Mouse (Mus musculus) neural tube, embryonic 13.5 days (tissue): ENCODE measurements around the gene Adgrg3. TPM values are rescaled to one million over a fixed set of nuclear protein-coding genes. Genes with fewer than 3 reads are reported as not detected.

ENCODE experiments used
- ATAC-seq: fragments of 200-750 bp; cut with Nextera tagmentation; 2 replicates; pipeline ENCODE4 v1.8.0; 2017; ENCODE audit warnings: low read depth, mild to moderate bottlenecking, moderate TSS enrichment, moderate library complexity
- H3K27ac ChIP-seq: fragments of 300-500 bp; sonication (generic); replicated peaks from 2 replicates; pipeline ENCODE4 v1.5.1; 2015; ENCODE audit warnings: moderate library complexity, mild to moderate bottlenecking, inconsistent platforms
- H3K27me3 ChIP-seq: fragments of 300-500 bp; sonication (generic); 2 replicates; pipeline ENCODE4 v1.6.1; 2015; ENCODE audit warnings: mild to moderate bottlenecking, inconsistent platforms
- H3K36me3 ChIP-seq: fragments of 300-500 bp; sonication (generic); 2 replicates; pipeline ENCODE4 v1.6.1; 2015; ENCODE audit warnings: mild to moderate bottlenecking, inconsistent platforms
- H3K4me1 ChIP-seq: fragments of 300-500 bp; sonication (generic); replicated peaks from 2 replicates; pipeline ENCODE4 v1.6.1; 2015; ENCODE audit warnings: inconsistent platforms
- H3K4me2 ChIP-seq: fragments of 300-500 bp; sonication (generic); 2 replicates; pipeline ENCODE4 v1.6.1; 2015; ENCODE audit warnings: inconsistent platforms, mild to moderate bottlenecking, moderate library complexity
- H3K4me3 ChIP-seq: fragments of 300-500 bp; sonication (generic); 2 replicates; pipeline ENCODE4 v1.5.1; 2015; ENCODE audit warnings: mild to moderate bottlenecking, inconsistent platforms
- H3K9ac ChIP-seq: fragments of 300-500 bp; sonication (generic); 2 replicates; pipeline ENCODE4 v1.6.1; 2015; ENCODE audit warnings: moderate library complexity, mild to moderate bottlenecking, inconsistent platforms
- H3K9me3 ChIP-seq: fragments of 300-500 bp; sonication (generic); 2 replicates; pipeline ENCODE4 v1.6.1; 2016; ENCODE audit warnings: inconsistent platforms
- WGBS: fragments of 180-500 bp; shearing (Covaris S2); methylation state at CpG from one replicate; pipeline ENCODE4 v1.1.7; 2015; 5-methylcytosine and 5-hydroxymethylcytosine counted together
- polyA plus RNA-seq: library from polyadenylated mRNA; unstranded; fragments of >200 nt; fragmentation: Nextera tagmentation; extraction: Ambion mirVana; gene quantifications from 2 replicates; pipeline ENCODE4 v1.2.1, GENCODE M21; 2015

Gene Adgrg3
- 1.4 and 1.5 TPM in 2 replicates for polyA plus RNA-seq

DNA sequence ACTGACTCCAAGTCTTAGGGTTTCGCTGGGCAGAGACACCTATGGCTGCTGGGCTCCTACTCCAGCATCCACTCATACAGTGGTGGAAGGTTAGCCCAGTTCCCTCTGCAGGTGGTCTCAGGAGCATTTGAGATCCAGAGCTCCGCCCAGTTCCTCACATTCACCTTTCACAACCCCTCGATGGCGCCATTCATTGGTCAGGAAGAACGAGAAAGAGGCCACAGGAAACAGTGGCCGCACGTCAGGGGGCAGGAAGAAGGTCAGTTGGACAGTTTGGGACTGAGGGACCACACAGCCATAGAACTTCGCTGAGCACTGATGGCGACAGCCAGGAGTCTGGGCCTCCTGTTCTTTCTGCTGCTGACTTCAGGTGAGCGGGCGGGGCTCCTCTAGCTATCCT lies at the start of gene Adgrg3:
TSS of gene Adgrg3 (plus strand) at position 242 of the 400 bp plus-strand sequence.
- ATAC-seq, result 0 out of 2 replicates have a peak, but pooled peaks have one; percentile 16
- peak within 1 kb of the TSS; percentile 57; the same call in 1 of the 2 replicates for H3K27ac ChIP-seq
- peaks cover 37% of the 10 kb centered on the region for H3K36me3 ChIP-seq
- H3K9ac ChIP-seq, result no peak within 1 kb of the TSS; the same call in 1 of the 2 replicates
- H3K4me1 ChIP-seq, result 0 out of 2 replicates have a peak, but pooled peaks cover 4% of the 10 kb centered on the region
- H3K4me2 ChIP-seq, result no peak within 1 kb of the TSS
- H3K9me3 ChIP-seq, result no peaks in the 10 kb centered on the region
- WGBS, result 83% methylated on average over 11 of the region's 11 CpGs
- H3K27me3 ChIP-seq, result no peaks in the 10 kb centered on the region
- H3K4me3 ChIP-seq, result no peak within 1 kb of the TSS

DNA sequence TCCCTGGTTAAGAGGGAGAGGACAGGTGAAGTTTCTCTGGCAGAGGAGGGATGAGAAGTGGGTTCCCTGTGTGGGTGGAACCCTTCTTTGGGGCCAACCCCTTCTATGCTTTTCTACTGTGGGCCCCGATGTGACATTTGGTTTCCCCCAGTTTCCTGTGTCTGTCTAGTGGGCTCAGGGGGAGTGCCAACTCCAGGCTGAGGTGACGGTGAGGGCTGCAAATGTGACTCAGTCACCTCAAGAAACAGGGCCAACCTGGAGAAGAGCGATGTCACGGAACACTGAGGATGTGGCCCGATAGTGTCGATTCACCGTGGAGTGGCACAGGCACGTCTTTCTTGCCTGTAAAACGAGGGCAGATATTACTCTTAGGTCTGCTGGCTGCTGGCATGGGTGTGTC lies 44.2 kb upstream of the Adgrg3 start:
- no peak for ATAC-seq
- peaks cover 18% of the 10 kb centered on the region for H3K4me1 ChIP-seq

DNA sequence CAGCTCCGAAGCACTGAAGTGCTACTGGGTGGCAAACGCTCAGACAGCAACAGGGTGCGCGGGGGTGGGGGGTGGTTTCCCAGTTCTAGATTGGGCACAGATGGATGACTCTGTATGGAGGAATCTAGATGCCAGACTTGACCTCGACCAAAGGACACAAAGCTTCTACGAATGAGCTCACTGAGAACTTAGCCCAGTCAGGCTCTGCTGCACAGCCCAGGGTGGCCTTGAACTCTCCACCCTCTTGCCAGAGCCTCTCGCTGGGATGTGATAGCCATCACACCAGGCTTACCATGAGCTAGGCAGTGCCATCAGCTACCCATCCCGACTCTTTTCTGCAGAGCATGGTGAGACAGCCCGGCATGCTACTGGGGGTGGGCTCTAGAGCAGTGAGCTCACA lies 43.7 kb upstream of the Adgrg3 start:
- ATAC-seq, result no peak
- no peaks in the 10 kb centered on the region for H3K36me3 ChIP-seq
- no peaks in the 10 kb centered on the region for H3K9me3 ChIP-seq
- peaks cover 23% of the 10 kb centered on the region for H3K4me1 ChIP-seq
- H3K27me3 ChIP-seq, result no peaks in the 10 kb centered on the region; the same call in 1 of the 2 replicates
- no peak overlapping the region for H3K27ac ChIP-seq
- H3K9ac ChIP-seq, result no peak overlapping the region
- no peak overlapping the region for H3K4me2 ChIP-seq
- WGBS, result 83% methylated on average over 9 of the region's 9 CpGs
- no peak overlapping the region for H3K4me3 ChIP-seq

More for the DNA sequence above, 44.2 kb upstream of the Adgrg3 start:
- no peaks in the 10 kb centered on the region for H3K9me3 ChIP-seq
- WGBS, result 90% methylated on average over 9 of the region's 9 CpGs
- no peak overlapping the region for H3K4me3 ChIP-seq
- no peaks in the 10 kb centered on the region; the same call in 1 of the 2 replicates for H3K27me3 ChIP-seq
- H3K27ac ChIP-seq, result no peak overlapping the region
- H3K9ac ChIP-seq, result no peak overlapping the region
- no peaks in the 10 kb centered on the region for H3K36me3 ChIP-seq
- H3K4me2 ChIP-seq, result no peak overlapping the region

DNA sequence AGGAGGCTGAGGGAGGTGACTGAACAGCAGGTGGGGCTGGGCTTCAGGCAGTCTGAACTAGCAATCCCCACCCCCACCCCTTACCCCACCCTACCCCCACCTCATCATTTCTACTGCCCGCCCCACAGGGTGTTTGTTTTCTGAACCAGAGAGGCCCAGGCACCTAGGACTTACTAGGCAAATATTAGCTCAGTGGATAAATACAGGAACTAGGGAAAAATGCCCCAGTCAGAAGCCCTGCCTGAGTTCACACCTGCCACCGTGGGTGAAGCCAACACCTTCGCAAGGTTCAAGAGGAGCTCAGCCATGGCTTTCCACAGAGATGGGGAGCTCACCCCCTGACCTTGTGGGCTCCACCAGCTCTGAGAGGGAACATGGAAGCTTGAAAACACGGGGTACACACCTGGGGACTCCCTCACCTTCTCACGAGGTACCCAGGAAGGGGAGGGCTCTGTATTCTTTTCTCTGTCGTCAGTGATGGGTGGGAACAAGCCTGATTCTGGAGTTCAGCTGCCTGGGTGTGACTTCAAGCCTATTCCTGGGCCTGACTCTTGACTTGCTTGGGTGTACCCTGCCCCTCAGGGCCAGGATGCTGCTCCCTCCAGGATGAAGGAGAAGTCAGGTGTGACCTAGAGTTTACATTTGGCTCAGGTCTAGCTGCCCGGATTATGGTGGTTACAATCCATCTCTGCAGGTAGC lies 42.9 kb upstream of the Adgrg3 start, which contains the start of gene Adgrg1:
TSS of gene Adgrg1 (plus strand) at position 285 of the 699 bp plus-strand sequence.
- no peaks in the 10 kb centered on the region for H3K9me3 ChIP-seq
- no peak within 1 kb of the TSS for H3K4me3 ChIP-seq
- no peak for ATAC-seq
- H3K36me3 ChIP-seq, result no peaks in the 10 kb centered on the region
- H3K9ac ChIP-seq, result no peak within 1 kb of the TSS
- H3K4me1 ChIP-seq, result peaks cover 27% of the 10 kb centered on the region
- 56% methylated on average over 7 of the region's 7 CpGs for WGBS
- no peak within 1 kb of the TSS for H3K27ac ChIP-seq
- H3K4me2 ChIP-seq, result no peak within 1 kb of the TSS
- H3K27me3 ChIP-seq, result no peaks in the 10 kb centered on the region; the same call in 1 of the 2 replicates

DNA sequence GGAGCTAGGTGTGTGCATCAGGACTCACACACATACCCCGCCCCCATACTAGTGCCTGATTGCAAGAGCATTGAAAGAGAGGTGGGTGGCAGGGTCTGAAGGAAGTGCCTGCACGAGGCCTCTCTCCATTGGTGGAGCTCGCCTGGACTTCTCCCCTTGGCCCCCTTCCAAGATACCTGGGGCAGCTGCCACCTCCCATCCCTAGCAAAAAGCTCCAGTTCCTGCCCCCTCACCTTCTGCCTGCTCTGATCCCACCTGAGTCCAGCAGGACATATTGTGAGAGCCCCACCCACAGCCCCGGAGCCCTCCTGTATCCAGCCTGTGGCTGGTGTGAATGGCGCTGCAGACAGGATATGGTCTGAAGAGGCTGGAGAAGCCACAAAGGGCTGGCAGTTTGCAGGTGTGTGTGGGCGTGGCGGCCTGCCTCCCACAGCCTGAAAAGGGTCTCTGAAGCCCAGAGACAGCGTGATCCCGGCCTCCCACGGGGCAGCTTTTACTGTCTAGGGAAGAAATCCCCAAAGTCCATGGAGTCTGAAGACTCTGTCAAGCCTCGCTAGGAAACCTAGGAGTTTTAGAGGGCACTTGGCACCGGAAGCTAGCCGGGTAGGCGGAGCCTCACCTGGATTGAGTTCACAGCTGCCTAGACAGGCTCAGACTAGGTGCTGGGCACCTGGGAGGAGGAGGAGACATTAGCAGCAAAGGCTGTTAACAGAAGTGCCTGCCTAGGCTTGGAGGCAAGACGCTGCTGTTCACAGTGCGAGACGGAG lies 40.7 kb upstream of the Adgrg3 start:
- peak overlapping the region; percentile 78 for H3K27ac ChIP-seq

DNA sequence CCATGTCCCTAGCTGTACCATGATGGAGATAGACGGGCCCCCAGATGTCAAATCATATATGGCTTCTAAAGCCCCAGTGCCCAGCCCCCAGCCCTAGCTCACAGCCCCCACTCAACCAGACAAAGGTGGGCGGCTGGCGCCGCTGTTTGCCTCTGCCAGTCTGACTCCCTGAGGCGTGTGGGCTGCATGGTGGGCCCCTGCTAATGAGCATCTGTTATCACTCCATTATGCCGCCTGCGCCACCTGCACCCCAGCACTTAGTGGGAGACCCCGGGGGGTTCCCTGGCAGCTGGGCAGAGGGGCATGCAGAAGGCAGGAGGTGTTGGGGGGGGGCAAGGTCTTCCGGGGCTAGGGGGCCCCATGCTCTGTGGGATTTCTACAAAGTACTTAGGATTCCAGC lies 39.4 kb upstream of the Adgrg3 start:
- Histone ChIP-seq H3K9me3 (no peaks in the 10 kb centered on the region), H3K36me3 (no peaks in the 10 kb centered on the region), H3K27ac (peak overlapping the region; percentile 78), H3K4me1 (peaks cover 58% of the 10 kb centered on the region), H3K27me3 (no peaks in the 10 kb centered on the region; the same call in 1 of the 2 replicates), H3K4me3 (no peak overlapping the region), H3K9ac (no peak overlapping the region), H3K4me2 (peak overlapping the region; percentile 40; the same call in 1 of the 2 replicates)
- ATAC-seq, result peak; percentile 78
- 15% methylated on average over 9 of the region's 9 CpGs for WGBS

More for the DNA sequence above, 40.7 kb upstream of the Adgrg3 start:
- Histone ChIP-seq H3K9ac (peak overlapping the region; percentile 32; the same call in 1 of the 2 replicates), H3K4me3 (peak overlapping the region; percentile 8; the same call in 1 of the 2 replicates), H3K27me3 (no peaks in the 10 kb centered on the region; the same call in 1 of the 2 replicates), H3K4me2 (peak overlapping the region; percentile 40), H3K4me1 (peaks cover 45% of the 10 kb centered on the region), H3K9me3 (no peaks in the 10 kb centered on the region), H3K36me3 (no peaks in the 10 kb centered on the region)
- WGBS, result 19% methylated on average over 17 of the region's 17 CpGs
- no peak for ATAC-seq

DNA sequence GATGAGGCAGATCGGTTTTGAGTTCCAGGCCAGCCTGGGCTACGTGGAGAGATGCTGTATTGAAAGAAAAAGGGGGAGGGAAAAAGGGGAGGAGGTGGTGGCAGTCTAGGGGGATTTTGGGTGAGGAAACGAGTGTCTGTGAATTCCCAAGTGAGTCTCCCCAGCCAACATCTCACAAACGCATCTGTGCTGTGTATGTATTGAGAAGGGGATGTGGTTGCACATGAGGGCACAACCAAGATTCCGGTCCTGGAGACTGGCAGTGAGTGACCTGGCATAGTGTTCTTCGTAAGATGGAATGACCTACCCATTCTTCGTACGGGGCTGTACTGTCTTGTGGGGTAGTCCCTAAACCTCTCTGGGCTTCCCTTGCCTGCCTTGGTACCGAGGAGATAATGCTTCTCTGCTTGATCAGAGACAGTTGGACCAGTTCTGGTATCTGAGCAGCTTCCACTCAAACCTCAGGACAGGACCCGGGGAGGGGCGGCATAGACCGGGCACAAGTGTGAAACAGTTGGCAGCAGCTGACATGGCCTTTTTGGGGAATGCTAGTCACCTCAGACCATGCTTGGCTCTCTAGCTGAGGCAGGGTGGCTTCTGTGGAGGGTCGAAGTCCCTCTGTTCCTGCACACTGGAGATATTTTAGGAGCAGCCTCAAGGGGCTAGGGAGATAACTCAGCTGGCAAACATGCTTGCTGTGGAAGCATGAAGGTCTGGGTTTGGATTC lies 38.7 kb upstream of the Adgrg3 start:
- H3K4me2 ChIP-seq, result no peak overlapping the region

DNA sequence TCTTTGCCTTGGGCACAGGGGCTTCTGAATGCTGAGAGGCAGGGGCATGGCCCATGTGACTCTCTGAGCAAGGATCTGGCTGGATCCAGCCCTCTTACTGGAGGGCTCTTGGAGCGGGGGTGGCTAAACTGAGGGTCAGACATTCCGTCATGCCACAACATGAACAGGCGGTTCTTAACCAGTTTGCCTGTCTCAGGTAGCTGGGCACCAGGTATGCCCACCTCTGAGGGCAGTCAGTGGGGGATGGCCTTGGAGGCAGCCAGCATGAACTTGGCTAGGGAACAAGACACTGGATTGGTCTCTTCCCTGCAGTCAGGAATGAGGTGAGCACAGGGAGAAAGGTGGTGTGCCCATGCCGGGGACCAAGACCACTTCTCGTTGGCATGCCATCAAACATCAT lies 37.3 kb upstream of the Adgrg3 start:
- peaks cover 79% of the 10 kb centered on the region for H3K4me1 ChIP-seq
- 90% methylated on average over 5 of the region's 5 CpGs for WGBS
- no peak overlapping the region for H3K4me3 ChIP-seq
- no peaks in the 10 kb centered on the region for H3K36me3 ChIP-seq
- no peaks in the 10 kb centered on the region for H3K9me3 ChIP-seq
- no peak for ATAC-seq
- no peak overlapping the region for H3K4me2 ChIP-seq
- H3K27me3 ChIP-seq, result no peaks in the 10 kb centered on the region; the same call in 1 of the 2 replicates
- H3K27ac ChIP-seq, result no peak overlapping the region
- H3K9ac ChIP-seq, result no peak overlapping the region

More for the DNA sequence above, 38.7 kb upstream of the Adgrg3 start:
- Histone ChIP-seq H3K4me1 (peaks cover 64% of the 10 kb centered on the region), H3K9me3 (no peaks in the 10 kb centered on the region), H3K27ac (peak overlapping the region; percentile 78), H3K4me3 (no peak overlapping the region), H3K9ac (no peak overlapping the region), H3K27me3 (no peaks in the 10 kb centered on the region; the same call in 1 of the 2 replicates), H3K36me3 (no peaks in the 10 kb centered on the region)
- ATAC-seq, result no peak; the same call in 1 of the 2 replicates
- WGBS, result 65% methylated on average over 13 of the region's 13 CpGs

DNA sequence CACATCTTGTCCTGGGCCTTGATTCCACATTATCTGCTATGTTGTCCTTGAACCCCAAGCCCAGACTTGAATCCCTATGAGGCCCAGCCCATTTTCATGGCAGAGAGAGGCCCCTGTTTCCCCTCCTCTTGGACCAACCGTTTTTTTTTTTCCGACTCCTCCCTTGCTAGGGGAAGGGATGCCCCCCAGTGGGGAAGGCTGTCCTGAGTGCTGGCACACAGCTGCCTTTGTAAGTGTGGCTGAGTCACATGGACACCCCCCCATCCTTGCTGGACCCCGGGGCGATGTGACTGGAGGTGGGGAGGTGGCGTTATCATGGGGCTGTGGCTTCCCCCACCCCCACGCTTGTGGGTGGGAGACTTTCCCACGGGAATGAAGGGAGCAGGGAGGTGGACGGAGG lies 36.5 kb upstream of the Adgrg3 start:
- no peak for ATAC-seq
- peak overlapping the region; percentile 78 for H3K27ac ChIP-seq
- no peaks in the 10 kb centered on the region for H3K9me3 ChIP-seq
- 50% methylated on average over 8 of the region's 8 CpGs for WGBS
- H3K9ac ChIP-seq, result no peak overlapping the region
- H3K4me3 ChIP-seq, result no peak overlapping the region
- peaks cover 87% of the 10 kb centered on the region for H3K4me1 ChIP-seq
- H3K4me2 ChIP-seq, result no peak overlapping the region
- no peaks in the 10 kb centered on the region; the same call in 1 of the 2 replicates for H3K27me3 ChIP-seq
- H3K36me3 ChIP-seq, result no peaks in the 10 kb centered on the region

DNA sequence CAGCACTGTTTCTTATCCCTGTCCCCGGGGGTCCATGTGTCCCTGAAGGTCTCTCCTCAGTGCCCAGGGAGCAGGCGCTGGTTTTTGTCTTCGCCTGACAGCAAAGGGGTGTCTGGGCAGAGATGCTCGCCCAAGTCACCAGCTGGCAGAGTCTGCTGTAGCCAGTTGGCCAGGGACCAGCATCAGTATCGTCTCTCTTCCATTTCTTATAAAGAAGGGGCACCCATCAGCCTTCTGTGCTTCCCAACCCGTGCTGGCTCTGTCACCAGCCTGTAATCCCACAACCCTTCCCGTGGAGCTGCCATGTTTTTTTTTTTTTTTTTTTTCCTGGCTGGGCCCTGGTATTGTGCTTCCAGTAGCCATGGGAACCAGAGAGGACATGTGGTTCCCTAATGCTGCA lies 35.6 kb upstream of the Adgrg3 start:
- Histone ChIP-seq H3K4me3 (no peak overlapping the region), H3K9me3 (no peaks in the 10 kb centered on the region), H3K4me1 (peaks cover 92% of the 10 kb centered on the region), H3K36me3 (no peaks in the 10 kb centered on the region), H3K27me3 (no peaks in the 10 kb centered on the region; the same call in 1 of the 2 replicates), H3K9ac (no peak overlapping the region), H3K4me2 (no peak overlapping the region), H3K27ac (peak overlapping the region; percentile 78)
- 42% methylated on average over 7 of the region's 7 CpGs for WGBS
- no peak for ATAC-seq

DNA sequence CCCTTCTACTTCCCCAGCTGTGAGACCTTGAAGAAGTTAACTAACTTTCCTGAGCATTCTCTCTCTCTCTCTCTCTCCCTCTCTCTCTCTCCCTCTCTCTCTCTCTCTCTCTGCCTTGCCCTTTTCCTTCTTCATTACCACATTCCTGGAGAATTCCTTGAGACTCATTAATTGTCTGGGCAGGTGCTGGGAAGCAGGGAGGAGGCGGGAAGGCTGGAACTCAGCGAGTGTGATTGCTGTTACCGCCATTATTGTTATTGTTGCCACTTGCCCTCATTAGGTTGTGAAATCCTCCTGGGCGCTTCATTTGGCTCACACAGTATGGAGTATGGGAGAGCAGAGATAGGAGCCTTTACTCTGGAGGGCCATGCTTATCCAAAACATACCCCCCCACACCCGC lies 34.3 kb upstream of the Adgrg3 start:
- WGBS, result 2% methylated on average over 5 of the region's 5 CpGs

More for the DNA sequence above, 34.3 kb upstream of the Adgrg3 start:
- Histone ChIP-seq H3K27me3 (no peaks in the 10 kb centered on the region), H3K27ac (peak overlapping the region; percentile 78), H3K4me1 (peaks cover 92% of the 10 kb centered on the region), H3K4me2 (0 out of 2 replicates have a peak overlapping the region, but pooled peaks have one; percentile 43), H3K4me3 (no peak overlapping the region), H3K9ac (peak overlapping the region; percentile 57; the same call in 1 of the 2 replicates), H3K36me3 (no peaks in the 10 kb centered on the region), H3K9me3 (no peaks in the 10 kb centered on the region)
- no peak for ATAC-seq
